Mouse (Mus musculus) C2C12 (cell line): ENCODE data around the gene Morn3.

Source experiments
- CEBPB ChIP-seq: IDR thresholded peaks from one replicate; pipeline ENCODE4 v1.6.1; 2011; ENCODE audit warnings: low read depth, mild to moderate bottlenecking, control low read depth, moderate library complexity
- CTCF ChIP-seq: IDR thresholded peaks from one replicate; pipeline ENCODE4 v1.5.1; 2011; ENCODE audit not compliant: control insufficient read depth, insufficient read depth, insufficient read length
- MAX ChIP-seq: IDR thresholded peaks from one replicate; pipeline ENCODE4 v1.6.1; 2011; ENCODE audit warnings: mild to moderate bottlenecking, control low read depth
- MYOG ChIP-seq: IDR thresholded peaks from one replicate; pipeline ENCODE4 v1.6.1; 2011; ENCODE audit not compliant: control insufficient read depth, insufficient read length; ENCODE audit errors: extremely low read depth
- USF1 ChIP-seq: IDR thresholded peaks from one replicate; pipeline ENCODE4 v1.6.1; 2011; ENCODE audit warnings: low read depth, mild to moderate bottlenecking, control low read depth, moderate library complexity

GRCm38 (mm10) chr5:123045561-123046295 lies 1.1 kb downstream of the Morn3 start:
- TF ChIP-seq CTCF (peak; percentile 44), MYOG (no peak), MAX (no peak), USF1 (no peak), CEBPB (no peak)
